Mouse (Mus musculus): ENCODE data around the gene Ddx55. TPM values are rescaled to one million over a fixed set of nuclear protein-coding genes. Genes with fewer than 3 reads are reported as not detected.

Gene Ddx55
- polyA plus RNA-seq, 1 experiment from 2014 or later = 11.2 TPM

Other genes with a start within 250 kb of the Ddx55 start
- 13.3 and 15.1 TPM in 2 replicates for gene Mphosph9, start 224.9 kb upstream of the Ddx55 start, polyA plus RNA-seq (2015; fragmentation: Nextera tagmentation; extraction: Ambion mirVana)
- gene 2810006K23Rik, start 224.8 kb upstream of the Ddx55 start, polyA plus RNA-seq (2015; fragmentation: Nextera tagmentation; extraction: Ambion mirVana) = 18.1 and 19.7 TPM in 2 replicates
- gene Cdk2ap1, start 189.8 kb upstream of the Ddx55 start, polyA plus RNA-seq (2015; fragmentation: Nextera tagmentation; extraction: Ambion mirVana) = 23.9 and 26.1 TPM in 2 replicates
- 80.8 and 81.2 TPM in 2 replicates for gene Sbno1, start 126.9 kb upstream of the Ddx55 start, polyA plus RNA-seq (2015; fragmentation: Nextera tagmentation; extraction: Ambion mirVana)
- gene Kmt5a, start 112.9 kb upstream of the Ddx55 start, polyA plus RNA-seq (2015; fragmentation: Nextera tagmentation; extraction: Ambion mirVana) = 31.3 and 32.2 TPM in 2 replicates
- 29.4 and 32.7 TPM in 2 replicates for gene Rilpl2, start 74.5 kb upstream of the Ddx55 start, polyA plus RNA-seq (2015; fragmentation: Nextera tagmentation; extraction: Ambion mirVana)
- gene Snrnp35, start 69.7 kb upstream of the Ddx55 start, polyA plus RNA-seq (2015; fragmentation: Nextera tagmentation; extraction: Ambion mirVana) = 23.0 and 25.6 TPM in 2 replicates
- gene Rilpl1, start 21.5 kb upstream of the Ddx55 start, polyA plus RNA-seq (2015; fragmentation: Nextera tagmentation; extraction: Ambion mirVana) = 17.1 and 18.6 TPM in 2 replicates
- gene Tmed2, start 12.2 kb upstream of the Ddx55 start, polyA plus RNA-seq (2015; fragmentation: Nextera tagmentation; extraction: Ambion mirVana) = 599 and 611 TPM in 2 replicates
- 68.8 and 71.1 TPM in 2 replicates for gene Eif2b1, start 26.3 kb downstream of the Ddx55 start, polyA plus RNA-seq (2015; fragmentation: Nextera tagmentation; extraction: Ambion mirVana)
- gene Gtf2h3, start 26.3 kb downstream of the Ddx55 start, polyA plus RNA-seq (2015; fragmentation: Nextera tagmentation; extraction: Ambion mirVana) = 52.1 and 54.4 TPM in 2 replicates
- gene Atp6v0a2, start 75.7 kb downstream of the Ddx55 start, polyA plus RNA-seq (2015; fragmentation: Nextera tagmentation; extraction: Ambion mirVana) = 34.8 and 39.5 TPM in 2 replicates
- gene Dnah10, start 172.2 kb downstream of the Ddx55 start, polyA plus RNA-seq (2015; fragmentation: Nextera tagmentation; extraction: Ambion mirVana) = 0.83 and 1.1 TPM in 2 replicates

Data from lung, embryonic 16.5 days (tissue).